Mouse (Mus musculus) G1E (cell line): ENCODE data around the gene Gm44790. TPM values are rescaled to one million over a fixed set of nuclear protein-coding genes. Genes with fewer than 3 reads are reported as not detected.

ENCODE experiments used
- ATAC-seq: 2 replicates; pipeline ENCODE4 v1.8.0; 2016; ENCODE audit warnings: mild to moderate bottlenecking; ENCODE audit not compliant: insufficient number of reproducible peaks, poor library complexity, low FRiP score, severe bottlenecking; ENCODE audit errors: extremely low read depth
- DNase-seq: peaks from one replicate; pipeline ENCODE4 v3.0.0; 2012; ENCODE audit warnings: low spot score
- H3K27me3 ChIP-seq: 2 replicates; pipeline ENCODE4 v1.6.1; 2012; ENCODE audit warnings: mild to moderate bottlenecking, low read length, inconsistent platforms; ENCODE audit not compliant: insufficient read depth
- H3K36me3 ChIP-seq: replicated peaks from 2 replicates; pipeline ENCODE3; 2012; ENCODE audit warnings: mild to moderate bottlenecking, inconsistent platforms
- H3K4me1 ChIP-seq: 2 replicates; pipeline ENCODE4 v1.6.1; 2012; ENCODE audit warnings: low read depth, low read length, inconsistent platforms, mixed read lengths; ENCODE audit not compliant: insufficient read depth
- H3K4me3 ChIP-seq: 2 replicates; pipeline ENCODE4 v1.5.1; 2012; ENCODE audit warnings: low read depth, mild to moderate bottlenecking, inconsistent platforms, low read length, moderate library complexity, mixed read lengths
- H3K9me3 ChIP-seq: replicated peaks from 2 replicates; pipeline ENCODE4 v1.6.1; 2012; ENCODE audit warnings: inconsistent platforms
- CTCF ChIP-seq: IDR thresholded peaks from 2 replicates; pipeline ENCODE4 v1.5.1; 2012; ENCODE audit warnings: low read depth, low read length, inconsistent platforms, mixed read lengths
- GATA1 ChIP-seq: IDR thresholded peaks from 2 replicates; pipeline ENCODE4 v1.6.1; 2012; ENCODE audit warnings: borderline replicate concordance, low read length, inconsistent platforms, mixed read lengths
- GATA2 ChIP-seq: IDR thresholded peaks from 2 replicates; pipeline ENCODE4 v1.6.1; 2012; ENCODE audit warnings: low read depth, low read length, inconsistent platforms, borderline replicate concordance
- POLR2AphosphoS5 ChIP-seq: IDR thresholded peaks from 2 replicates; pipeline ENCODE4 v1.6.1; 2012; ENCODE audit warnings: low read depth, low read length, inconsistent platforms; ENCODE audit not compliant: insufficient replicate concordance
- TAL1 ChIP-seq: conservative IDR thresholded peaks from 2 replicates; pipeline ENCODE4 v1.6.1; 2012; ENCODE audit warnings: low read depth, low read length, inconsistent platforms, mixed read lengths
- polyA plus RNA-seq: library from polyadenylated mRNA; stranded (reverse); fragments of >175 nt; gene quantifications from 2 replicates; pipeline ENCODE4 v1.2.3, GENCODE M21; 2012
- total RNA-seq, 2 experiments: library from RNA; stranded (forward) in 1 of 2; stranded (reverse) in 1 of 2; fragments of 200-1000 nt in 1 of 2; fragments of >200 nt in 1 of 2; fragmentation: Nextera tagmentation in 1 of 2; gene quantifications; 2 replicates each; pipeline ENCODE4 v1.2.3; 2014 to 2017

The Gm44790 gene
- total and polyA plus RNA-seq, 3 experiments = 0.78 to 0.87 TPM; not detected in 1

DNA sequence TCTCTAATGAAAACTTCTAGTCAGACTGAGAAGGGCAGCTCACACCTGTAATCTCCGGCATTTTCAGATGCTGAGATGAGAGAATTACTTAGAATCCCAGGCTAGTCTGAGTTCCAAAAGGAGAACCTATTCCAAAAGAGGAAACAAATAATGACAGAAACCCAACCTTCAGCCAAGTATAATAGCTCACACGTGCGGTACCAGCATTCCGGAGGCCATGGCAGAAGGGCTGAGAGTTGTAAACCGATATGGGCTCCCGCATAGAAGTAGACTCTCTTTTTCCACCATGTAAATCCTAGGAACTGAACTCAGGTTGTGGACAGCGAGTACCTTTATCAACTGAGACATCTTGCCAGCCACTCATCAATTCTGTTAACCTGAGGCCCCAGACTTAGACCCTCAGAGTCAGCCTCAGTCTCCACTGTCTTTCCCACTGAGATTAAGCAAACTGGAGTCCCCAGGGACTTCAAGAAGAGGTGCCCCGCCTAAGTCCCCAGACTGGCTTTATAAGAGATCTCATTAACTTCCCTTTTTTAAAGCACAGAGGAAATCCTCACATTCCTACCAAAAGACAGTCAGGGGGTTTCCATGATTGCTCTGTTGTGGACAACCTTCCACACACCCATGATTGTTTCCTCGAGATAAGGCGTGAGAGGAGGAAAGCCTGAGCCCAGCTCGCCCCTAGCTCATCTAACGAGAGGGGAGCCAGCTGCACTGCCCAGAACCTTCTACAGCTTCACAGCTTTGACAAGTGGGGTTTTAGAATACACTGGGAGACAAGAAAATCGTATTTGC lies 67.2 kb downstream of the Gm44790 start:
- peaks cover 57% of the 10 kb centered on the region for H3K4me1 ChIP-seq
- TF ChIP-seq GATA1 (no peak), GATA2 (no peak), TAL1 (no peak), CTCF (no peak), POLR2AphosphoS5 (no peak)
- H3K27me3 ChIP-seq = no peaks in the 10 kb centered on the region
- ATAC-seq (peak; percentile 34), DNase-seq (peak; percentile 45)
- H3K36me3 ChIP-seq = no peaks in the 10 kb centered on the region
- H3K4me3 ChIP-seq = no peak overlapping the region; the same call in 1 of the 2 replicates
- H3K9me3 ChIP-seq = peaks cover 8% of the 10 kb centered on the region

DNA sequence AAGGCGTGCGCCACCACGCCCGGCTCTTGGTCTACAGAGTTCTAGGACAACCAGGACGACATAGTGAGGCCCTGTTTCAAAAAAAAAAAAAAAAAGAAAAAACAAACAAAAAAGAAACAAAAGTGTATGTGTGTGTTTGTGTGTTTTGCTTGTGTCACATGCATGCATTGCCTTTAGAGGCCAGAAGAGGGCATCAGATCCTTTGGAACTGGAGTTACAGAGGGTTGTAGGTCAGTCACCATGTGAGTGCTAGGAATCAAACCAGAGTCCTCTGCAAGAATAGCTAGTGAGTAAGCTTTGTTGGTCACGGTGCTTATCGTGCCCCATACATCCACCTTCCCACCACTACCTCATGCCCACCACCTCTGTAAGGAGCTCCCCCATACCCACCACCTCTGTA lies 68.3 kb downstream of the Gm44790 start:
- no peak for DNase-seq

More for the DNA sequence above, 68.3 kb downstream of the Gm44790 start:
- H3K36me3 ChIP-seq = no peaks in the 10 kb centered on the region
- no peaks in the 10 kb centered on the region for H3K27me3 ChIP-seq
- no peak for TF ChIP-seq GATA2
- TF ChIP-seq POLR2AphosphoS5 = no peak
- no peak for TF ChIP-seq GATA1
- no peak for TF ChIP-seq TAL1
- no peak for TF ChIP-seq CTCF
- no peak for ATAC-seq
- H3K9me3 ChIP-seq = peaks cover 8% of the 10 kb centered on the region
- no peak overlapping the region for H3K4me3 ChIP-seq
- peaks cover 66% of the 10 kb centered on the region for H3K4me1 ChIP-seq

Other genes with a start within 250 kb of the Gm44790 start
- 25.6 and 28.8 TPM in 2 replicates for gene Tgfa, start 231.4 kb upstream of the Gm44790 start, total RNA-seq (2014; fragmentation: Nextera tagmentation)
- gene Tgfa, start 231.4 kb upstream of the Gm44790 start, total RNA-seq (2017) = 13.3 and 13.9 TPM in 2 replicates
- gene Tgfa, start 231.4 kb upstream of the Gm44790 start, polyA plus RNA-seq = 30.6 and 32.5 TPM in 2 replicates
- 62.0 and 73.4 TPM in 2 replicates for gene Fam136a, start 61.0 kb upstream of the Gm44790 start, total RNA-seq (2014; fragmentation: Nextera tagmentation)
- 121 and 127 TPM in 2 replicates for gene Fam136a, start 61.0 kb upstream of the Gm44790 start, total RNA-seq (2017)
- 35.5 and 39.5 TPM in 2 replicates for gene Fam136a, start 61.0 kb upstream of the Gm44790 start, polyA plus RNA-seq
- gene Snrpg, start 55.4 kb upstream of the Gm44790 start, total RNA-seq (2014; fragmentation: Nextera tagmentation) = 114 and 123 TPM in 2 replicates
- gene Snrpg, start 55.4 kb upstream of the Gm44790 start, total RNA-seq (2017) = 111 and 130 TPM in 2 replicates
- gene Snrpg, start 55.4 kb upstream of the Gm44790 start, polyA plus RNA-seq = 24.8 and 25.1 TPM in 2 replicates
- 55.5 and 72.3 TPM in 2 replicates for gene Pcyox1, start 29.5 kb upstream of the Gm44790 start, total RNA-seq (2014; fragmentation: Nextera tagmentation)
- gene Pcyox1, start 29.5 kb upstream of the Gm44790 start, total RNA-seq (2017) = 31.4 and 44.7 TPM in 2 replicates
- gene Pcyox1, start 29.5 kb upstream of the Gm44790 start, polyA plus RNA-seq = 41.4 and 44.9 TPM in 2 replicates
- gene Tia1, start 22.4 kb upstream of the Gm44790 start, total RNA-seq (2014; fragmentation: Nextera tagmentation) = 141 and 165 TPM in 2 replicates
- 82.2 and 84.0 TPM in 2 replicates for gene Tia1, start 22.4 kb upstream of the Gm44790 start, total RNA-seq (2017)
- gene Tia1, start 22.4 kb upstream of the Gm44790 start, polyA plus RNA-seq = 20.1 and 25.4 TPM in 2 replicates
- 33.0 and 37.6 TPM in 2 replicates for gene C87436, start 11.7 kb downstream of the Gm44790 start, total RNA-seq (2014; fragmentation: Nextera tagmentation)
- gene C87436, start 11.7 kb downstream of the Gm44790 start, total RNA-seq (2017) = 22.3 and 23.2 TPM in 2 replicates
- 4.4 and 7.0 TPM in 2 replicates for gene C87436, start 11.7 kb downstream of the Gm44790 start, polyA plus RNA-seq
- gene Pcbp1, start 99.7 kb downstream of the Gm44790 start, total RNA-seq (2014; fragmentation: Nextera tagmentation) = 190 and 191 TPM in 2 replicates
- gene Pcbp1, start 99.7 kb downstream of the Gm44790 start, total RNA-seq (2017) = 94.9 and 101 TPM in 2 replicates
- gene Pcbp1, start 99.7 kb downstream of the Gm44790 start, polyA plus RNA-seq = 1,039 and 1,367 TPM in 2 replicates
- gene Asprv1, start 201.5 kb downstream of the Gm44790 start, total RNA-seq (2014; fragmentation: Nextera tagmentation) = not detected in 2 replicates
- 0.23 and 0.33 TPM in 2 replicates for gene Asprv1, start 201.5 kb downstream of the Gm44790 start, total RNA-seq (2017)
- not detected in 2 replicates for gene Asprv1, start 201.5 kb downstream of the Gm44790 start, polyA plus RNA-seq
- gene Mxd1, start 242.5 kb downstream of the Gm44790 start, total RNA-seq (2014; fragmentation: Nextera tagmentation) = 47.4 and 72.4 TPM in 2 replicates
- gene Mxd1, start 242.5 kb downstream of the Gm44790 start, total RNA-seq (2017) = 104 and 116 TPM in 2 replicates
- 4.8 and 6.6 TPM in 2 replicates for gene Mxd1, start 242.5 kb downstream of the Gm44790 start, polyA plus RNA-seq